Mouse (Mus musculus): ENCODE results near the gene Pnrc2. TPM values are rescaled to one million over a fixed set of nuclear protein-coding genes. Genes with fewer than 3 reads are reported as not detected.

The Pnrc2 gene
- polyA plus RNA-seq (2021; fragmentation: Nextera tagmentation) = 41.8 and 60.3 TPM in 2 replicates
- long read RNA-seq, experiment 1, transcript Pnrc2-201 (3 exons, 1,919 nt) = major isoform, 59 of 83 reads
- long read RNA-seq, experiment 1, partial matches to known transcripts = 0 of 83 reads
- long read RNA-seq, experiment 1, other reads (novel, unspliced or antisense) = 21 of 83 reads
- long read RNA-seq, experiment 2, transcript Pnrc2-202 (3 exons, 630 nt) = minor isoform, 12 of 308 reads
- long read RNA-seq, experiment 2, transcript Pnrc2-201 (3 exons, 1,919 nt) = major isoform, 263 of 308 reads
- long read RNA-seq, experiment 2, partial matches to known transcripts = 1 of 308 reads
- long read RNA-seq, experiment 2, other reads (novel, unspliced or antisense) = 30 of 308 reads

GRCm38 (mm10) chr4:135873526-135874202 is at the start of gene Pnrc2:
TSS of gene Pnrc2 (minus strand) at chr4:135873850.

GRCm38 (mm10) chr4:135920304-135921241 is 46.9 kb upstream of the Pnrc2 start, which contains the start of gene Fuca1:
TSS of gene Fuca1 (plus strand) at chr4:135920735.

GRCm38 (mm10) chr4:135895071-135895571 is 21.5 kb upstream of the Pnrc2 start, which contains the start of gene Cnr2:
TSS of gene Cnr2 (plus strand) at chr4:135895394.

GRCm38 (mm10) chr4:135855536-135856222 is 18.0 kb downstream of the Pnrc2 start, which contains the start of gene Srsf10:
TSS of gene Srsf10 (plus strand) at chr4:135855747.

Other genes with a start within 250 kb of the Pnrc2 start
- 0.06 and 0.08 TPM in 2 replicates for gene Ifnlr1, start 187.6 kb downstream of the Pnrc2 start, polyA plus RNA-seq (2021; fragmentation: Nextera tagmentation)
- not detected in 2 replicates for gene Il22ra1, start 145.7 kb downstream of the Pnrc2 start, polyA plus RNA-seq (2021; fragmentation: Nextera tagmentation)
- gene Myom3, start 114.1 kb downstream of the Pnrc2 start, polyA plus RNA-seq (2021; fragmentation: Nextera tagmentation) = 0.26 and 0.36 TPM in 2 replicates
- gene Srsf10, start 18.1 kb downstream of the Pnrc2 start, polyA plus RNA-seq (2021; fragmentation: Nextera tagmentation) = 45.7 and 54.8 TPM in 2 replicates
- gene Cnr2, start 21.5 kb upstream of the Pnrc2 start, polyA plus RNA-seq (2021; fragmentation: Nextera tagmentation) = 0.04 and 0.16 TPM in 2 replicates
- gene Fuca1, start 46.9 kb upstream of the Pnrc2 start, polyA plus RNA-seq (2021; fragmentation: Nextera tagmentation) = 62.6 and 88.8 TPM in 2 replicates
- 89.8 and 92.4 TPM in 2 replicates for gene Hmgcl, start 72.6 kb upstream of the Pnrc2 start, polyA plus RNA-seq (2021; fragmentation: Nextera tagmentation)
- gene Gale, start 89.9 kb upstream of the Pnrc2 start, polyA plus RNA-seq (2021; fragmentation: Nextera tagmentation) = 14.0 and 14.2 TPM in 2 replicates
- 49.0 and 59.9 TPM in 2 replicates for gene Lypla2, start 98.8 kb upstream of the Pnrc2 start, polyA plus RNA-seq (2021; fragmentation: Nextera tagmentation)
- 161 and 175 TPM in 2 replicates for gene Pithd1, start 113.4 kb upstream of the Pnrc2 start, polyA plus RNA-seq (2021; fragmentation: Nextera tagmentation)
- gene Eloa, start 147.9 kb upstream of the Pnrc2 start, polyA plus RNA-seq (2021; fragmentation: Nextera tagmentation) = 8.5 and 9.6 TPM in 2 replicates
- gene Rpl11, start 179.6 kb upstream of the Pnrc2 start, polyA plus RNA-seq (2021; fragmentation: Nextera tagmentation) = 1,225 and 1,420 TPM in 2 replicates

Measured in layer of hippocampus, adult 6 months (tissue).